Mouse (Mus musculus): ENCODE measurements around the gene Acacb.

GRCm38 (mm10) chr5:114161424-114161823 lies 15.1 kb downstream of the Acacb start:
- no peak for TF ChIP-seq MYOG (IDR thresholded peaks at IDR 0.05; ENCODE audit: control insufficient read depth in 1 of 3, insufficient read depth in 1 of 3, insufficient read length in 2 of 3, low read depth in 2 of 3)
- no peak for TF ChIP-seq POLR2A (IDR thresholded peaks at IDR 0.05; ENCODE audit: insufficient read length, low read depth)
- TF ChIP-seq CEBPB (IDR thresholded peaks at IDR 0.05; ENCODE audit: insufficient read depth, poor library complexity, severe bottlenecking), result no peak
- no peak for TF ChIP-seq USF1 (IDR thresholded peaks at IDR 0.05; ENCODE audit: low read depth)
- no peak for TF ChIP-seq TCF12 (IDR thresholded peaks at IDR 0.05; ENCODE audit: insufficient read depth, poor library complexity, severe bottlenecking)
- TF ChIP-seq MAX (IDR thresholded peaks at IDR 0.05; ENCODE audit: low read depth), result no peak
- no peak for TF ChIP-seq TCF3 (IDR thresholded peaks at IDR 0.05; ENCODE audit: insufficient read length, low read depth)
- no peak for TF ChIP-seq MYOD1 (IDR thresholded peaks at IDR 0.05; ENCODE audit: control insufficient read depth in 1 of 3, insufficient read length in 2 of 3, low read depth in 2 of 3)
- TF ChIP-seq E2F4 (IDR thresholded peaks at IDR 0.05; ENCODE audit: insufficient read depth), result no peak
- no peak for TF ChIP-seq SRF (IDR thresholded peaks at IDR 0.05; ENCODE audit: control insufficient read depth, insufficient read length, low read depth)
- TF ChIP-seq POLR2AphosphoS2 (IDR thresholded peaks at IDR 0.05; ENCODE audit: insufficient read length, low read depth), result no peak
